In genomic region chr19:3999121-3999730, GRCm38 (mm10) we compare ENCODE assay signal across 1 mouse cellular context.
TF ChIP-seq lines count a peak whose summit lies in the region.

No protein-coding gene starts in this region.

TF ChIP-seq in CH12.LX, 34 proteins besides CTCF, POLR2A, EP300 and RAD21:
- TF ChIP-seq USF1 (IDR thresholded peaks at IDR 0.05; ENCODE audit: low read depth, low read length) (no peak), RCOR1 (conservative IDR thresholded peaks at IDR 0.05; ENCODE audit: low read depth, low read length) (no peak)
